Mouse (Mus musculus): ENCODE measurements around the gene Fbxo44.

DNA sequence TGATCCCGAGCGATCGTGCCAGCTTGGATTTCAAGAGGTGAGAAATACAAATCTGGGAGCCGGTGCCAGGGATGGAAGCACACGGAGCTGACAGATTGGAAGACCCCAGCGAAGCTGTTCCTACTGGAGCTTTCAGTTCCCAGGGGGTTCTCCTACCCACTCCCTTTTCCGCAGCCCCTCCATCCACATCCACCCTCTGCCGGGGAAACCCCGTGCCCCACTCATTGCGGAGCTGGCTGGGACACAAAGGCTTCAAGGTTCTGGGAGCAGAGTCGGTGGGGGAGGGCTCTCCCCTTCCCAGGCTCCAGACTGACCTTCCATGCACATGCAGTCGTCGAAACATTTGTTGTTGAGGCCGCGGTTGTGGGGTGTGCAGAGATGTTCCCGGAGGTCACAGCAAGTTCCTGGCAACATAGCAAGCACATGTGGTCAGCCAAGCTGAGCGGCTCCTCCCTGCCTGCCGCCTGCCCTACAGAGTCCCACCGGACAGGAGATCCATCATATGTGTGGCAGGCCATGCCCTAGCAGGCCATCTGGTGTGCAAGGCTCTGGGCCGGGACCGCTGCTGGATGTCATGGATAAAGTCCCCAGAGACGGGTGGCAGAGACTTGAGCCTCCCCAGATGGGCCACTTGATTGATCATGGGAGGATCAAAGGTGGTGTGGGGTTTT lies 52.5 kb downstream of the Fbxo44 start:
- TF ChIP-seq POLR2A (IDR thresholded peaks at IDR 0.05; ENCODE audit: insufficient read depth, low read length) (no peak), CTCF (IDR thresholded peaks at IDR 0.05; ENCODE audit: low read depth, low read length) (no peak), EP300 (IDR thresholded peaks at IDR 0.05; ENCODE audit: insufficient read depth, low read depth, low read length) (no peak)

Measured in ES-Bruce4 (cell line).